ENCODE assay signal across 10 mouse cellular contexts in genomic region chr11:43358390-43359291, GRCm38 (mm10).
A peak's percentile ranks its signal among the peaks of the same experiment; 100 is the strongest.
DNase-seq lines count a peak whose midpoint lies in the region; ATAC-seq and TF ChIP-seq lines count a peak whose summit lies in the region.
"Had no signal": no experiment of that assay in that cellular context is flagged by ENCODE, and none has a peak within 500 bp of the region (broad histone marks: within the 10 kb centered on the region; RNA-seq: fewer than 3 reads in every experiment).

No protein-coding gene starts in this region.

- TF ChIP-seq POLR2A in lung, adult 2 months (IDR thresholded peaks at IDR 0.05; ENCODE audit: borderline replicate concordance, extremely low read depth, low read depth, low read length): no peak

- H3K9me3 ChIP-seq in lung, embryonic 16.5 days (ENCODE audit: control insufficient read depth, low read length): no peaks in the 10 kb centered on the region
- H3K9me3 ChIP-seq in forebrain, embryonic 16.5 days (ENCODE audit: control insufficient read depth, low read length): no peaks in the 10 kb centered on the region
- H3K9me3 ChIP-seq: megakaryocyte, embryonic 14.5 days had no signal

- ATAC-seq in lung, embryonic 16.5 days (ENCODE audit: low read depth): peak; percentile 91
- peak; percentile 84 for ATAC-seq in granulocyte monocyte progenitor cell, adult 5-6 weeks (replicated peaks; ENCODE audit: poor library complexity, severe bottlenecking)
- ATAC-seq in megakaryocyte, adult 5-6 weeks (ENCODE audit: poor library complexity, severe bottlenecking): peak; percentile 67
- ATAC-seq in forebrain, embryonic 16.5 days: no peak
- no peak for ATAC-seq in frontal cortex, adult (ENCODE audit: low TSS enrichment)

- no peak for DNase-seq in lung, adult 2 months
- peak; percentile 42 to 57 for DNase-seq in thymus, postnatal 36 days
- DNase-seq: cerebellum, adult 18-20 months; heart, adult 18-20 months had no signal

- WGBS in lung, embryonic 16.5 days: 59% methylated on average over 13 of the region's 13 CpGs
- 50% methylated on average over 13 of the region's 13 CpGs for WGBS in lung, adult 2 months
- 80% methylated on average over 13 of the region's 13 CpGs for WGBS in forebrain, embryonic 16.5 days

- H3K4me3 ChIP-seq in lung, embryonic 16.5 days (ENCODE audit: low read length): no peak overlapping the region
- no peak overlapping the region for H3K4me3 ChIP-seq in lung, adult 2 months (replicated peaks; ENCODE audit: extremely low read depth, low read depth, low read length)
- no peak overlapping the region for H3K4me3 ChIP-seq in forebrain, embryonic 16.5 days (replicated peaks; ENCODE audit: low read length)
- H3K4me3 ChIP-seq: megakaryocyte, embryonic 14.5 days had no signal

- no peak overlapping the region for H3K4me2 ChIP-seq in lung, embryonic 16.5 days (ENCODE audit: low read depth, low read length)
- H3K4me2 ChIP-seq in forebrain, embryonic 16.5 days (ENCODE audit: low read length): no peak overlapping the region

- no peak overlapping the region for H3K9ac ChIP-seq in lung, embryonic 16.5 days (ENCODE audit: low read length)
- no peak overlapping the region for H3K9ac ChIP-seq in forebrain, embryonic 16.5 days (replicated peaks; ENCODE audit: low read depth, low read length)

- peak overlapping the region; percentile 68 for H3K27ac ChIP-seq in lung, embryonic 16.5 days (ENCODE audit: low read length)
- H3K27ac ChIP-seq in forebrain, embryonic 16.5 days (ENCODE audit: low read length): no peak overlapping the region

- no peaks in the 10 kb centered on the region for H3K4me1 ChIP-seq in lung, embryonic 16.5 days (replicated peaks; ENCODE audit: control insufficient read depth, insufficient read depth, low read length)
- H3K4me1 ChIP-seq in lung, adult 2 months (ENCODE audit: control insufficient read depth, insufficient read depth, low read length): 0 out of 2 replicates have a peak, but pooled peaks cover 4% of the 10 kb centered on the region
- H3K4me1 ChIP-seq in forebrain, embryonic 16.5 days (replicated peaks; ENCODE audit: control insufficient read depth, insufficient read depth, low read length): no peaks in the 10 kb centered on the region

- TF ChIP-seq CTCF in lung, adult 2 months (IDR thresholded peaks at IDR 0.05; ENCODE audit: insufficient read depth, low read length): no peak

- no peaks in the 10 kb centered on the region for H3K36me3 ChIP-seq in lung, embryonic 16.5 days (ENCODE audit: control insufficient read depth, insufficient read depth, low read length)
- no peaks in the 10 kb centered on the region for H3K36me3 ChIP-seq in forebrain, embryonic 16.5 days (ENCODE audit: control insufficient read depth, insufficient read depth)

- no peaks in the 10 kb centered on the region for H3K27me3 ChIP-seq in lung, embryonic 16.5 days (ENCODE audit: control insufficient read depth, insufficient read depth, low read depth, low read length)
- H3K27me3 ChIP-seq in forebrain, embryonic 16.5 days (replicated peaks; ENCODE audit: control insufficient read depth, insufficient read depth, low read length): no peaks in the 10 kb centered on the region

Comparison
In these comparisons a context has a peak if more than half of its experiments do, and no peak if none do; other contexts are left out.
1. ATAC-seq: peak in lung, embryonic 16.5 days (single experiment), granulocyte monocyte progenitor cell, adult 5-6 weeks (single experiment) and megakaryocyte, adult 5-6 weeks (single experiment); none in forebrain, embryonic 16.5 days (single experiment) and frontal cortex, adult (single experiment).